Mouse (Mus musculus): Measurements from ENCODE around the gene Camk2n1.

- TF ChIP-seq CTCF (IDR thresholded peaks at IDR 0.05 in 2 of 3, conservative IDR thresholded peaks at IDR 0.05 in 1 of 3; ENCODE audit: control insufficient read depth in 1 of 3, insufficient read depth in 1 of 3, low read depth in 2 of 3, low read length in 3 of 3, poor library complexity in 1 of 3, severe bottlenecking in 1 of 3) (no peak), TAL1 (IDR thresholded peaks at IDR 0.05; ENCODE audit: low read length) (no peak), SIN3A (IDR thresholded peaks at IDR 0.05; ENCODE audit: low read length) (no peak), CHD1 (IDR thresholded peaks at IDR 0.05; ENCODE audit: low read depth, low read length) (no peak), UBTF (IDR thresholded peaks at IDR 0.05; ENCODE audit: borderline replicate concordance, insufficient read depth, low read depth, low read length) (no peak), MEF2A (IDR thresholded peaks at IDR 0.05; ENCODE audit: extremely low read depth, insufficient replicate concordance, low read depth, low read length, poor library complexity, severe bottlenecking) (no peak), KAT2A (conservative IDR thresholded peaks at IDR 0.05; ENCODE audit: low read depth, low read length) (no peak), NELFE (IDR thresholded peaks at IDR 0.05; ENCODE audit: low read depth, low read length) (no peak), EP300 (IDR thresholded peaks at IDR 0.05; ENCODE audit: low read depth in 1 of 2, low read length in 2 of 2) (no peak), ELF1 (IDR thresholded peaks at IDR 0.05; ENCODE audit: low read depth, low read length) (no peak), USF1 (IDR thresholded peaks at IDR 0.05; ENCODE audit: low read depth, low read length) (no peak), CHD2 (IDR thresholded peaks at IDR 0.05; ENCODE audit: low read length) (no peak)
These were observed 29.1 kb upstream of the Camk2n1 start for GRCm38 (mm10) chr4:138425028-138425427.
